Mouse (Mus musculus) heart, embryonic 14.5 days (tissue): ENCODE data around the gene Bag5. TPM values are rescaled to one million over a fixed set of nuclear protein-coding genes. Genes with fewer than 3 reads are reported as not detected.

Experiments
- ATAC-seq: fragments of 200-750 bp; cut with Nextera tagmentation; 2 replicates; pipeline ENCODE4 v1.8.0; 2017; ENCODE audit warnings: low read depth, moderate TSS enrichment; ENCODE audit not compliant: insufficient number of reproducible peaks, insufficient read depth, low FRiP score
- H3K27ac ChIP-seq, 2 experiments: fragments of 200-500 bp in 1 of 2; fragments of 300-500 bp in 1 of 2; sonication (generic) in 1 of 2; replicated peaks in 1 of 2; 2 replicates each; pipeline ENCODE4 v1.5.1; 2012 to 2014; ENCODE audit warnings: low read depth in 2 of 2, low read length in 2 of 2, control low read depth in 1 of 2, mild to moderate bottlenecking in 1 of 2, mixed read lengths in 1 of 2; ENCODE audit not compliant: control insufficient read depth in 1 of 2, insufficient read depth in 1 of 2
- H3K27me3 ChIP-seq: fragments of 300-500 bp; sonication (generic); 2 replicates; pipeline ENCODE4 v1.6.1; 2014; ENCODE audit warnings: mild to moderate bottlenecking, low read length, control low read depth; ENCODE audit not compliant: control insufficient read depth, insufficient read depth
- H3K36me3 ChIP-seq: fragments of 300-500 bp; sonication (generic); 2 replicates; pipeline ENCODE4 v1.6.1; 2014; ENCODE audit warnings: mild to moderate bottlenecking, control low read depth, low read length, mixed read lengths; ENCODE audit not compliant: control insufficient read depth, insufficient read depth
- H3K4me1 ChIP-seq, 2 experiments: fragments of 200-500 bp in 1 of 2; fragments of 300-500 bp in 1 of 2; sonication (generic) in 1 of 2; 2 replicates each; pipeline ENCODE4 v1.6.1; 2012 to 2014; ENCODE audit warnings: low read length in 2 of 2, control low read depth in 1 of 2, mixed read lengths in 1 of 2; ENCODE audit not compliant: control insufficient read depth in 2 of 2, insufficient read depth in 2 of 2
- H3K4me2 ChIP-seq: fragments of 300-500 bp; sonication (generic); 2 replicates; pipeline ENCODE4 v1.6.1; 2014; ENCODE audit warnings: mild to moderate bottlenecking, low read length
- H3K4me3 ChIP-seq, 2 experiments: fragments of 200-500 bp in 1 of 2; fragments of 300-500 bp in 1 of 2; sonication (generic) in 1 of 2; 2 replicates each; pipeline ENCODE4 v1.5.1; 2012 to 2014; ENCODE audit warnings: low read length in 2 of 2, mild to moderate bottlenecking in 2 of 2, control low read depth in 1 of 2, low read depth in 1 of 2, moderate library complexity in 1 of 2; ENCODE audit not compliant: control insufficient read depth in 1 of 2, insufficient read depth in 1 of 2
- H3K9ac ChIP-seq: fragments of 300-500 bp; sonication (generic); 2 replicates; pipeline ENCODE4 v1.6.1; 2014; ENCODE audit warnings: mild to moderate bottlenecking, low read length
- H3K9me3 ChIP-seq: fragments of 300-500 bp; sonication (generic); 2 replicates; pipeline ENCODE4 v1.6.1; 2016; ENCODE audit warnings: low read length, control low read depth; ENCODE audit not compliant: control insufficient read depth
- WGBS: fragments of 180-500 bp; shearing (Covaris S2); extraction: QIAGEN DNeasy Blood & Tissue Kit; methylation state at CpG from one replicate; pipeline ENCODE4 v1.1.7; 2014; 5-methylcytosine and 5-hydroxymethylcytosine counted together
- polyA plus RNA-seq: library from polyadenylated mRNA; unstranded; fragments of >200 nt; fragmentation: Nextera tagmentation; extraction: Ambion mirVana; gene quantifications from 2 replicates; pipeline ENCODE4 v1.2.1, GENCODE M21; 2014

The Bag5 gene
- polyA plus RNA-seq, 1 experiment from 2014 or later = 42.1 TPM

- Histone ChIP-seq H3K4me1 (peaks cover 23 to 48% of the 10 kb centered on the region in 2 experiments), H3K27ac (peak within 1 kb of the TSS in 1 of 2 experiments; percentile 43; a peak in 2 of 4 replicates), H3K4me2 (peak within 1 kb of the TSS; percentile 99), H3K27me3 (no peaks in the 10 kb centered on the region), H3K4me3 (peak within 1 kb of the TSS; percentile 54 to 69), H3K9ac (peak within 1 kb of the TSS; percentile 81), H3K36me3 (peaks cover 6% of the 10 kb centered on the region; the same call in 1 of the 2 replicates), H3K9me3 (no peaks in the 10 kb centered on the region)
- 0% methylated on average over 31 of the region's 31 CpGs for WGBS
- peak; percentile 35; the same call in 1 of the 2 replicates for ATAC-seq
Measured at GRCm38 (mm10) chr12:111672176-111672575, 40.9 kb downstream of the Bag5 start, which contains the start of gene Ckb. Gene Ckb (minus strand): TSS chr12:111672338.

- peak overlapping the region; percentile 99 for H3K4me2 ChIP-seq
- no peaks in the 10 kb centered on the region for H3K9me3 ChIP-seq
- no peaks in the 10 kb centered on the region for H3K27me3 ChIP-seq
- H3K4me3 ChIP-seq = peak overlapping the region; percentile 54 to 69
- H3K9ac ChIP-seq = peak overlapping the region; percentile 81
- under 1% methylated on average over 34 of the region's 34 CpGs for WGBS
- H3K27ac ChIP-seq = peak overlapping the region in 1 of 2 experiments; percentile 43; a peak in 2 of 4 replicates
- ATAC-seq = no peak; the same call in 1 of the 2 replicates
- H3K4me1 ChIP-seq = peaks cover 21 to 47% of the 10 kb centered on the region in 2 experiments
- peaks cover 6% of the 10 kb centered on the region; the same call in 1 of the 2 replicates for H3K36me3 ChIP-seq
Measured at GRCm38 (mm10) chr12:111671431-111671902, 41.6 kb downstream of the Bag5 start.

DNA sequence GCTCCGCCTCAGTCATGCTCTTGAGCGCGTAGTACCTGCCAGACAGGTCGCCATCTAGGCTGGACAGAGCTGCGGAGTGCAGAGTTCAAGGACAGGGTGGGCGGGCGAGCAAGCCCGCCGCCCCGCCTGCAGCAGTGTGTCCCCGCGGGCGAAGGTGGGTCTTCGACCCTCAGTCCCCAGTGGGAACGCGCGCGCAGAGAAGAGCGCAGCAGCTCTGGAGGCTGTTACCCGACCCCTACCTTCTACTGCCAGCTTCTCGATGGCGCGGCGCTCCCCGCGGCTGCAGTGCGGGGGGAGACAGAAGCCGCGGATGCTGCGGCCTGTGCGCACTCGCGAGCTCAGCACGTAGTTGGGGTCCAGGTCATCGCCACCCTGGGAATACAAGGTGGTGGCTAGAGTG, 42.1 kb downstream of the Bag5 start:
- WGBS = 1% methylated on average over 35 of the region's 35 CpGs

DNA sequence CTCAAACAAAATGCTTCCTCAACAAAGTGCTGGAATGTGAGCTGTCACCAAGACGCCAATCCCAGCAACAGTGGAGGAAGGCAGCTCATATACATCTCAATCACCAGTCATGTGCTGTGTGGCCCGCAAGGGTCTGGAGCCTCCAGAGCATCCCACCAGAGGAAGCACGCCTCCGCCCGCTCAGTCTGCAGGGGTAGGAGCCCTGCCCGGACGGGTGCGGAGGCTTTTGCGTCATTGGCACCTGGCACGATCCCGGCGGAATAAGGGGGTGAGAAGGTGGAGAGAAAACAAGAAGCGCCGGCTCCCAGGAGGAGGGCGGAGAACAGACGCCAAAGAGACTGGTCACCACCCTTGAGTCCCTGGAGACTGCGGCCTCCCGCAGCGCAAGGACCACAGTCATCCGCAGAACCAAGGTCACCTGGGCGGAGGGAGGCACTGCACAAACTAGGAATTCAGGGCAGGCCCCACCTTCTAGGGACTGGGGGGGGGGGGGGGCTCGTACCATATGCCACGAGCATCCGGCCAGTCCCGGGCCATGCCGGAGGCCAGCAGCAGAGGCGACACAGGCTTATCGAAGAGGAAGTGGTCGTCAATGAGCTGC, 42.6 kb downstream of the Bag5 start:
- Histone ChIP-seq H3K4me2 (peak overlapping the region; percentile 99), H3K36me3 (peaks cover 6% of the 10 kb centered on the region; the same call in 1 of the 2 replicates), H3K9ac (peak overlapping the region; percentile 81), H3K27ac (no peak overlapping the region), H3K4me3 (peak overlapping the region; percentile 54 to 69), H3K9me3 (no peaks in the 10 kb centered on the region), H3K4me1 (peaks cover 27 to 57% of the 10 kb centered on the region in 2 experiments), H3K27me3 (no peaks in the 10 kb centered on the region)
- 16% methylated on average over 29 of the region's 29 CpGs for WGBS
- no peak for ATAC-seq

More for the DNA sequence above, 42.1 kb downstream of the Bag5 start:
- H3K4me1 ChIP-seq = peaks cover 24 to 52% of the 10 kb centered on the region in 2 experiments
- H3K27ac ChIP-seq = no peak overlapping the region
- H3K9ac ChIP-seq = peak overlapping the region; percentile 81
- H3K9me3 ChIP-seq = no peaks in the 10 kb centered on the region
- no peaks in the 10 kb centered on the region for H3K27me3 ChIP-seq
- H3K4me2 ChIP-seq = peak overlapping the region; percentile 99
- H3K36me3 ChIP-seq = peaks cover 6% of the 10 kb centered on the region; the same call in 1 of the 2 replicates
- peak overlapping the region; percentile 54 to 69 for H3K4me3 ChIP-seq
- no peak for ATAC-seq

GRCm38 (mm10) chr12:111669961-111670360, 43.1 kb downstream of the Bag5 start:
- Histone ChIP-seq H3K27ac (no peak overlapping the region), H3K4me2 (peak overlapping the region; percentile 99), H3K9me3 (no peaks in the 10 kb centered on the region), H3K27me3 (no peaks in the 10 kb centered on the region), H3K36me3 (peaks cover 6% of the 10 kb centered on the region; the same call in 1 of the 2 replicates), H3K9ac (no peak overlapping the region), H3K4me1 (peaks cover 28 to 57% of the 10 kb centered on the region in 2 experiments), H3K4me3 (no peak overlapping the region)
- 76% methylated on average over 8 of the region's 8 CpGs for WGBS
- no peak for ATAC-seq

GRCm38 (mm10) chr12:111669000-111669788, 43.9 kb downstream of the Bag5 start:
- ATAC-seq = no peak
- Histone ChIP-seq H3K4me2 (peak overlapping the region; percentile 62), H3K4me3 (peak overlapping the region in 1 of 2 experiments; percentile 20; a peak in 1 of 4 replicates), H3K27ac (peak overlapping the region; percentile 18 to 82; a peak in 3 of 4 replicates), H3K36me3 (peaks cover 6% of the 10 kb centered on the region; the same call in 1 of the 2 replicates), H3K4me1 (peaks cover 30 to 60% of the 10 kb centered on the region in 2 experiments), H3K27me3 (no peaks in the 10 kb centered on the region), H3K9ac (peak overlapping the region; percentile 64), H3K9me3 (no peaks in the 10 kb centered on the region)
- WGBS = 70% methylated on average over 23 of the region's 23 CpGs

GRCm38 (mm10) chr12:111668457-111668912, 44.6 kb downstream of the Bag5 start:
- H3K27me3 ChIP-seq = no peaks in the 10 kb centered on the region
- peaks cover 11% of the 10 kb centered on the region; the same call in 1 of the 2 replicates for H3K36me3 ChIP-seq
- peak overlapping the region; percentile 20 to 24; a peak in 3 of 4 replicates for H3K4me3 ChIP-seq
- H3K4me1 ChIP-seq = peaks cover 32 to 61% of the 10 kb centered on the region in 2 experiments
- H3K4me2 ChIP-seq = peak overlapping the region; percentile 62
- peak overlapping the region; percentile 82 to 90 for H3K27ac ChIP-seq
- peak overlapping the region; percentile 64 for H3K9ac ChIP-seq
- no peaks in the 10 kb centered on the region for H3K9me3 ChIP-seq
- ATAC-seq = peak; percentile 67
- under 1% methylated on average over 8 of the region's 8 CpGs for WGBS
